Mouse (Mus musculus) heart, adult 2 months (tissue): ENCODE results near the gene Cbx8.

Experiments used
- CTCF ChIP-seq: fragments of 200-600 bp; IDR thresholded peaks from 2 replicates; pipeline ENCODE4 v1.8.1; 2022; ENCODE audit warnings: antibody characterized with exemption, mild to moderate bottlenecking, moderate library complexity
- EP300 ChIP-seq: fragments of 200-500 bp; IDR thresholded peaks from 2 replicates; pipeline ENCODE4 v1.6.1; 2011; ENCODE audit warnings: low read depth, low read length, control low read depth; ENCODE audit not compliant: insufficient read depth
- POLR2A ChIP-seq: fragments of 200-500 bp; IDR thresholded peaks from 2 replicates; pipeline ENCODE4 v1.6.1; 2011; ENCODE audit warnings: mild to moderate bottlenecking, low read depth, low read length, control low read depth; ENCODE audit not compliant: insufficient read depth

- TF ChIP-seq CTCF (no peak), POLR2A (no peak), EP300 (no peak)
These were observed 5.0 kb downstream of the Cbx8 start for GRCm38 (mm10) chr11:119035686-119036165.
